Mouse (Mus musculus) liver, adult 2 months (tissue): ENCODE data around the gene Fgfr1op2.

ENCODE experiments used
- CTCF ChIP-seq: fragments of 200-500 bp; IDR thresholded peaks from 2 replicates; pipeline ENCODE4 v1.5.1; 2011; ENCODE audit warnings: low read depth, low read length, control low read depth
- POLR2A ChIP-seq: fragments of 200-500 bp; IDR thresholded peaks from 2 replicates; pipeline ENCODE4 v1.6.1; 2011; ENCODE audit warnings: low read length, control low read depth; ENCODE audit not compliant: insufficient read depth; ENCODE audit errors: extremely low read depth

DNA sequence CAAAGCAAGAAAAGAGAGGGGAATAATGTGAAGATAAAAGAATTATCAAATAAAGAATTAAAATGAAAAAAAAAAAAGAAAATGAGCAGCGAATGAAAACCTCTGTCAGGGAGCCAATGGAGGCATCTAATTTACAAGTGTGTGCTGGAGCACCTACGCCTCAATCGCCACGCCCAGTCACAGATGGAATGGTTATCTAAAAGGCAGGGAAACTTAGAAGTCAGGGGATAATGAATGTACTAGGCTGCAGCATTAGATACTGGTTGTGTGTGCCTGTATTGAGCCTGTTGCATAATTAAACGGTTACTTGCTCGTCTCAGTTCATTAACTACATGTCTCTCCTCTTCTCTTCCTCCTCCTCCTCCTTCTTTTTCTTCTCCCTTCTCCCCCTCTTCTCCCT is 34.4 kb downstream of the Fgfr1op2 start:
- no peak for TF ChIP-seq POLR2A
- TF ChIP-seq CTCF, result no peak
